In the genomic region with DNA sequence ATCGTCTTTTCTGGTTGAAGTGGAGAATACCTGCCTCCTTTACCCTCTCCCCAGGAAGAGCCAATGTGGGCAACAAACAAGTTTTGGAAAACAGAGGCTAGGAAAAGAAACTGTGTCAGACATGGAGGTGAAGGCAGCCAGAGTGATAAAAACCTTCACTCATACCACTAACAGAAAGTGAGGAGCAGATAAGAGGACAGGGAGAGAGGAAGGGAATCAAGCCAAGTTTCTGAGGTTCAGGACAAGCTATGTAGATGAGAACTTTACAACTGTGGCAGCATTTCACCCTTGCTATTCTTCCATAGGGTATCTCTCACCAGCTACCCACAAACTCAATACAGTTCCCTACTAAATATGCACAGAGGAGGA, we compare ENCODE assay signal across 15 mouse cellular contexts.
"Had no signal": no experiment of that assay in that cellular context is flagged by ENCODE, and none has a peak within 500 bp of the region (broad histone marks: within the 10 kb centered on the region; RNA-seq: fewer than 3 reads in every experiment).

No protein-coding gene starts in this region.

- H3K9me3 ChIP-seq: intestine, embryonic 15.5 days; limb, embryonic 10.5 days; megakaryocyte, embryonic 14.5 days; midbrain, embryonic 12.5 days; stomach, embryonic 15.5 days had no signal

- H3K4me2 ChIP-seq: intestine, embryonic 15.5 days; midbrain, embryonic 12.5 days; stomach, embryonic 15.5 days had no signal

- H3K9ac ChIP-seq: intestine, embryonic 15.5 days; midbrain, embryonic 12.5 days; stomach, embryonic 15.5 days had no signal

- H3K4me1 ChIP-seq: intestine, embryonic 15.5 days; limb, embryonic 10.5 days; midbrain, embryonic 12.5 days; stomach, embryonic 15.5 days had no signal

- ATAC-seq: intestine, embryonic 15.5 days; lung, postnatal 0 days had no signal

- H3K4me3 ChIP-seq: intestine, embryonic 15.5 days; layer of hippocampus, adult 2 months; left cerebral cortex, adult 2 months; limb, embryonic 10.5 days; megakaryocyte, embryonic 14.5 days; midbrain, embryonic 12.5 days; stomach, embryonic 15.5 days had no signal

- H3K27me3 ChIP-seq: intestine, embryonic 15.5 days; megakaryocyte, embryonic 14.5 days; midbrain, embryonic 12.5 days; stomach, embryonic 15.5 days had no signal

- DNase-seq: kidney, adult 18-20 months; kidney, postnatal 10 days; kidney, postnatal 4 days; lung, adult 2 months; lung, postnatal 36 days; right cerebral cortex, postnatal 14 days; thymus, postnatal 36 days had no signal

- H3K27ac ChIP-seq: intestine, embryonic 15.5 days; layer of hippocampus, adult 2 months; left cerebral cortex, adult 2 months; limb, embryonic 10.5 days; midbrain, embryonic 12.5 days; stomach, embryonic 15.5 days had no signal

- H3K36me3 ChIP-seq: intestine, embryonic 15.5 days; limb, embryonic 10.5 days; midbrain, embryonic 12.5 days; stomach, embryonic 15.5 days had no signal
